Mouse (Mus musculus): Measurements from ENCODE around the gene Hoxb4. TPM values are rescaled to one million over a fixed set of nuclear protein-coding genes. Genes with fewer than 3 reads are reported as not detected.
A peak's percentile ranks its signal among the peaks of the same experiment; 100 is the strongest.

The Hoxb4 gene
- polyA plus RNA-seq (2016; fragmentation: Nextera tagmentation; extraction: Ambion mirVana) = not detected in 2 replicates

DNA sequence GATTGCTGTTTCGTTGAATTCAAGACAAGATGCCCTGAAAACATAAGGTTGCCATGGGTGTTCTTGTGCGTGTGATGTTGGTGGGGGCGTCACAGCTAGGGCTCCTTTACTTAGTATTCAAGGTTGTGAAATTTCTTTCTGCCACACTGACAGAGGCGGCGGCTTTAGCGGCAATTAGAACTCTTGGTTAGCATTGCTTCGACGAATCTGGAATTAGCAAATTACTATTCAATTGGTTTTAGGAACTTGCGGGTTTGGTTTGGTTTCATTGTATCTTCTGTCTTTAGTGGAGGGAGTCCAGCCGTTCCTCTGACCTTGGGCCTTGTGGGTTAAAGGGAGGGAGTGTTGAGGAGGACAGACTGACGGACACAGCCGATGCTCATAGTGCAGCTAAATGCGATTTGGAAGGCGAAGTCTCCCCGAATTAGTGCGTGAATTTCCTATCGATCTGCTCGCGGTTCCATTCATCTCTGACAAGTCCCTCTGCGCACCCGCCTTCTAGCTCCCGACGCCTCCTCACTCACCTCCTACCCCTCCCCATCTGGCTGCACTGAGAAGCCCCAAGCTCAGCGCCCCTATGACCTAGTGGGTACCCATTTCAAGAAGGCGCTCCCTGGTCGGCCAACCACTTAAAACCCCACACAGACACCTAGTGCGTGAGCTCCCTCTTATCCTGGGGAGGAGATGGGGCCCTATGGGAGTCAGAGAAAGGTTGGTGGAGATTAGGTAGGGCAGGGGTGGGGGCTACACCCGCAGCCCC, at the start of gene Hoxb4:
Hoxb4 (plus strand) TSS at position 660 of the 760 bp plus-strand sequence.
- WGBS = under 1% methylated on average over 28 of the region's 28 CpGs
- Histone ChIP-seq H3K27me3 (peaks cover 100% of the 10 kb centered on the region), H3K9me3 (no peaks in the 10 kb centered on the region), H3K4me1 (peaks cover 5% of the 10 kb centered on the region), H3K4me3 (replicated peaks) (peak within 1 kb of the TSS; percentile 30), H3K4me2 (peak within 1 kb of the TSS; percentile 47), H3K36me3 (replicated peaks) (no peaks in the 10 kb centered on the region), H3K27ac (no peak within 1 kb of the TSS), H3K9ac (no peak within 1 kb of the TSS)
- ATAC-seq (ENCODE audit: low FRiP score) = no peak

GRCm38 (mm10) chr11:96269869-96270268, 48.2 kb upstream of the Hoxb4 start:
- no peak overlapping the region for H3K27ac ChIP-seq
- H3K27me3 ChIP-seq = peaks cover 97% of the 10 kb centered on the region
- H3K4me3 ChIP-seq (replicated peaks) = no peak overlapping the region
- H3K36me3 ChIP-seq (replicated peaks) = no peaks in the 10 kb centered on the region
- H3K4me2 ChIP-seq = no peak overlapping the region
- under 1% methylated on average over 19 of the region's 19 CpGs for whole genome bisulfite sequencing
- H3K9ac ChIP-seq = no peak overlapping the region
- ATAC-seq (ENCODE audit: low FRiP score) = no peak
- H3K4me1 ChIP-seq = peaks cover 7% of the 10 kb centered on the region; the same call in 1 of the 2 replicates
- H3K9me3 ChIP-seq = no peaks in the 10 kb centered on the region

- peaks cover 97% of the 10 kb centered on the region for H3K27me3 ChIP-seq
- no peaks in the 10 kb centered on the region for H3K9me3 ChIP-seq
- WGBS = 1% methylated on average over 40 of the region's 40 CpGs
- H3K27ac ChIP-seq = no peak within 1 kb of the TSS
- 0 out of 2 replicates have a peak within 1 kb of the TSS, but pooled peaks have one; percentile 10 for H3K4me3 ChIP-seq (replicated peaks)
- H3K9ac ChIP-seq = no peak within 1 kb of the TSS
- no peaks in the 10 kb centered on the region for H3K36me3 ChIP-seq (replicated peaks)
- no peak within 1 kb of the TSS for H3K4me2 ChIP-seq
- ATAC-seq (ENCODE audit: low FRiP score) = no peak
- peaks cover 7% of the 10 kb centered on the region; the same call in 1 of the 2 replicates for H3K4me1 ChIP-seq
Measured at GRCm38 (mm10) chr11:96270996-96271540, 47.0 kb upstream of the Hoxb4 start, which contains the start of gene Hoxb9. Hoxb9 (plus strand) TSS chr11:96271457.

DNA sequence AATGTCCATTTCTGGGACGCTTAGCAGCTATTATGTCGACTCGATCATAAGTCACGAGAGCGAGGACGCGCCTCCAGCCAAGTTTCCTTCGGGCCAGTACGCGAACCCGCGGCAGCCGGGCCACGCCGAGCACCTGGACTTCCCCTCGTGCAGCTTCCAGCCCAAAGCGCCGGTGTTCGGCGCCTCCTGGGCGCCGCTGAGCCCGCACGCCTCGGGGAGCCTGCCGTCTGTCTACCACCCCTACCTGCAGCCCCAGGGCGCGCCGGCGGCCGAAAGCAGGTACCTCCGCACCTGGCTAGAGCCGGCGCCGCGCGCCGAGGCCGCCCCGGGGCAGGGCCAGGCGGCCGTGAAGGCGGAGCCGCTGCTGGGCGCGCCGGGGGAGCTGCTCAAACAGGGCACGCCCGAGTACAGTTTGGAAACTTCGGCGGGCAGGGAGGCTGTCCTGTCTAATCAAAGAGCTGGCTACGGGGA, 46.5 kb upstream of the Hoxb4 start:
- WGBS = under 1% methylated on average over 52 of the region's 52 CpGs
- no peak for ATAC-seq (ENCODE audit: low FRiP score)
- Histone ChIP-seq H3K27me3 (peaks cover 97% of the 10 kb centered on the region), H3K4me3 (replicated peaks) (0 out of 2 replicates have a peak overlapping the region, but pooled peaks have one; percentile 10), H3K9ac (no peak overlapping the region), H3K4me2 (no peak overlapping the region), H3K27ac (no peak overlapping the region), H3K4me1 (peaks cover 7% of the 10 kb centered on the region; the same call in 1 of the 2 replicates), H3K9me3 (no peaks in the 10 kb centered on the region), H3K36me3 (replicated peaks) (no peaks in the 10 kb centered on the region)

DNA sequence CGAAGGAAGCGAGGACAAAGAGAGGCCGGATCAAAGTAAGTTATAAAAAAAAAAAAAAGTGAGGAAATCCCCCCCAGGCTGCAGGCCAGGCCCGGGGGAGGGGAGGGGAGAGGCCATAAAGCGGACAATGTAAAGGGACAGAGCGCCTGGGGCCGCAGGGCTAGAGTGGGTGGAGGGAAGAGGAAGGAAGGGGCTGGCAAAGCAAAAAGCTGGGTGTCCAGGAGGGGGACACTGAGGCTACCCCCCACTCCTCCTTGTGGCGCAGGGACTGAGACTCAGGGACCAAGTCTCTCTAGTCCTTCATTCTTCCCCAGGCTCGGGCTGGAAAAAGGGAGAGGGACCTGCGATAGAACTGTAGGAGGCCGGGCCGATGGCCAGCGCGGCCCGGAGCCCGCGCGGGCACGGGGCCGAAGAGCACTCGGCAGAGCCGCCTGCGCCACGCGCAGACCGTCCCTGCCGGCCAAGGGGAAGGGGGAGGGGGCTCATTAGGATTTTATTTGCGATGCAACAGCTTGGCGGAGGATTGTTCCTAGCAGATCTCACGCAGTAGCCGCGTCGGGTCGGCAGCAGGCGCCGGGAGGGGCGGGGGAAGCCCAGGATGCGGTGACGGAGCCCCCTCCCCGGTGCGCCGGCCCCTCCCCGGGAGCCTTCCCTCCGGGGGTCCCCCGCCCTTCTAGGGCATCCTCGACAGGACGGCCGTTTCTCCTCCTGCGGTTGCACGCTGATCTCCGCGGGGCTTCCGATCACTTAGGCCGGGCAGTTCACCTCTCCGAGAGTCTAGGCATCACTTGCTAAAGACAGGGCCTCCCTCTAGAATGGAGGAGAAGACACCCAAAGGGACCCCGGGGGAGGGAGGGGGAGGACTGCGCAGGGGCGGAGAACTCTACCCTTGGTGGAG, 45.8 kb upstream of the Hoxb4 start:
- ATAC-seq (ENCODE audit: low FRiP score) = no peak
- Histone ChIP-seq H3K9me3 (no peaks in the 10 kb centered on the region), H3K27ac (no peak overlapping the region), H3K4me3 (replicated peaks) (no peak overlapping the region), H3K4me1 (peaks cover 7% of the 10 kb centered on the region; the same call in 1 of the 2 replicates), H3K9ac (no peak overlapping the region), H3K27me3 (peaks cover 97% of the 10 kb centered on the region), H3K4me2 (no peak overlapping the region), H3K36me3 (replicated peaks) (no peaks in the 10 kb centered on the region)
- under 1% methylated on average over 52 of the region's 58 CpGs for WGBS

GRCm38 (mm10) chr11:96274428-96274827, 43.6 kb upstream of the Hoxb4 start:
- Histone ChIP-seq H3K36me3 (replicated peaks) (no peaks in the 10 kb centered on the region), H3K4me2 (no peak overlapping the region), H3K4me3 (replicated peaks) (no peak overlapping the region), H3K27ac (no peak overlapping the region), H3K9ac (no peak overlapping the region), H3K9me3 (no peaks in the 10 kb centered on the region), H3K27me3 (peaks cover 100% of the 10 kb centered on the region), H3K4me1 (peaks cover 7% of the 10 kb centered on the region; the same call in 1 of the 2 replicates)
- WGBS = 4% methylated on average over 10 of the region's 10 CpGs
- no peak for ATAC-seq (ENCODE audit: low FRiP score)

- H3K9ac ChIP-seq = no peak overlapping the region
- no peaks in the 10 kb centered on the region for H3K36me3 ChIP-seq (replicated peaks)
- H3K27ac ChIP-seq = no peak overlapping the region
- no peak overlapping the region for H3K4me2 ChIP-seq
- ATAC-seq (ENCODE audit: low FRiP score) = no peak
- peaks cover 7% of the 10 kb centered on the region; the same call in 1 of the 2 replicates for H3K4me1 ChIP-seq
- WGBS = 2% methylated on average over 4 of the region's 4 CpGs
- no peaks in the 10 kb centered on the region for H3K9me3 ChIP-seq
- H3K4me3 ChIP-seq (replicated peaks) = no peak overlapping the region
- H3K27me3 ChIP-seq = peaks cover 100% of the 10 kb centered on the region
Measured at GRCm38 (mm10) chr11:96275896-96276295, 42.2 kb upstream of the Hoxb4 start.

DNA sequence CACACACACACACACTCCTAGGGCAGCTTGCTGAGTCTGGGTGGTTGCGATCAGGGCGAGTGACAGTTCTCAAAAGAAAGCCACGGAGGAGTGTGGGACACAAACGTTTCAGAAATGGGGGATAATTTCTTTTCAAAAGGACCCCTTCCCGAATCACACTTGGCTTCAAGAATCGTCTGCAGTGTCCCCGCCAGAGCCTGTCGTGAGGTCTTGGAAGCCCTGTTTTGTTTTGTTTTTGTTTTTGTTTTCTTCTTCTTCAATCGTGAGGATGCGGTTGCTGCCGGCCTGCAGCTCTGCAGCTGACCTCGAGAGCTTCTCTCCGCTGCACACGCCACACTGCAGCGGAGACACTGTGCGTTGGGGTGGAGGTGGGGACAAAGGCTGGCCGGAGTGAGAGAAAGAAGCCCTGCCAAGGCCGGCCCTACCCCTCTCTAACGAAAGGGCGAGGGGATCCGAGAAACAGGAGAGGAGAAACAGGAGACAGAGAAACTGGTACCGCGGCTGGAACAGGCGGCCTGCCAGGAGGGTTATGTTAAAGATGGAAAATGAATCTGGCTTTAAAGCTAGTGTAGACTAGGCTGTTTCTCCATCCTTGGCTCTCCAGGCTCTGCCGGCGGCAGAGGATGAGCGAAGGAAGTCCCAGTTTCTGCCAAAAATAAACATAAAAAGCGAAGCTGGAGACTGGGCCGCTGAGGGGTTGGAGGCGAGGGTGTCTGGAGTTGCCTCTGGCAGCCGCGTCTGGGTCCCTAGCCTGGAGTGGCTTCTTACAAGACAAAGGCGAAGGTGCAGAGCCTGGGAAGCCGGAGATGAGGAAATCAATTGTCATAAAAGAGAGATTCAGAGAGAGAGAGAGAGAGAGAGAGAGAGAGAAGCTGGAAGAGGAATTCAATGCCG, 40.7 kb upstream of the Hoxb4 start:
- no peak for ATAC-seq (ENCODE audit: low FRiP score)
- no peaks in the 10 kb centered on the region for H3K9me3 ChIP-seq
- H3K4me3 ChIP-seq (replicated peaks) = no peak overlapping the region
- peaks cover under 1% of the 10 kb centered on the region; the same call in 1 of the 2 replicates for H3K4me1 ChIP-seq
- WGBS = 3% methylated on average over 35 of the region's 35 CpGs
- peaks cover 99% of the 10 kb centered on the region for H3K27me3 ChIP-seq
- no peak overlapping the region for H3K27ac ChIP-seq
- no peak overlapping the region for H3K4me2 ChIP-seq
- no peak overlapping the region for H3K9ac ChIP-seq
- H3K36me3 ChIP-seq (replicated peaks) = no peaks in the 10 kb centered on the region

- Histone ChIP-seq H3K36me3 (replicated peaks) (no peaks in the 10 kb centered on the region), H3K27ac (no peak overlapping the region), H3K9me3 (no peaks in the 10 kb centered on the region), H3K9ac (no peak overlapping the region), H3K4me1 (no peaks in the 10 kb centered on the region), H3K27me3 (peaks cover 99% of the 10 kb centered on the region), H3K4me2 (no peak overlapping the region), H3K4me3 (replicated peaks) (no peak overlapping the region)
- ATAC-seq (ENCODE audit: low FRiP score) = no peak
- 14% methylated on average over 13 of the region's 14 CpGs for WGBS
Measured at GRCm38 (mm10) chr11:96278324-96278723, 39.7 kb upstream of the Hoxb4 start.

GRCm38 (mm10) chr11:96278773-96279172, 39.3 kb upstream of the Hoxb4 start:
- Histone ChIP-seq H3K4me3 (replicated peaks) (no peak overlapping the region), H3K9ac (no peak overlapping the region), H3K27me3 (peaks cover 99% of the 10 kb centered on the region), H3K36me3 (replicated peaks) (no peaks in the 10 kb centered on the region), H3K27ac (no peak overlapping the region), H3K4me1 (no peaks in the 10 kb centered on the region), H3K4me2 (no peak overlapping the region), H3K9me3 (no peaks in the 10 kb centered on the region)
- WGBS = 1% methylated on average over 9 of the region's 9 CpGs
- ATAC-seq (ENCODE audit: low FRiP score) = no peak

Data from forebrain, embryonic 12.5 days (tissue).